Mouse (Mus musculus) intestine, embryonic 16.5 days (tissue): ENCODE data around the gene Foxn3. TPM values are rescaled to one million over a fixed set of nuclear protein-coding genes. Genes with fewer than 3 reads are reported as not detected.

Source experiments
- ATAC-seq: fragments of 200-750 bp; cut with Nextera tagmentation; 2 replicates; pipeline ENCODE4 v1.8.0; 2017; ENCODE audit warnings: moderate TSS enrichment, moderate library complexity
- H3K27ac ChIP-seq: fragments of 300-500 bp; sonication (generic); 2 replicates; pipeline ENCODE4 v1.5.1; 2014; ENCODE audit warnings: mild to moderate bottlenecking, low read length
- H3K27me3 ChIP-seq: fragments of 300-500 bp; sonication (generic); replicated peaks from 2 replicates; pipeline ENCODE4 v1.6.1; 2014; ENCODE audit warnings: low read length, control low read depth, mixed read lengths; ENCODE audit not compliant: control insufficient read depth, insufficient read depth
- H3K36me3 ChIP-seq: fragments of 300-500 bp; sonication (generic); 2 replicates; pipeline ENCODE4 v1.6.1; 2014; ENCODE audit warnings: low read length, control low read depth; ENCODE audit not compliant: control insufficient read depth, insufficient read depth
- H3K4me1 ChIP-seq: fragments of 300-500 bp; sonication (generic); 2 replicates; pipeline ENCODE4 v1.6.1; 2014; ENCODE audit warnings: low read length, control low read depth, mixed read lengths; ENCODE audit not compliant: control insufficient read depth, insufficient read depth
- H3K4me2 ChIP-seq: fragments of 300-500 bp; sonication (generic); 2 replicates; pipeline ENCODE4 v1.6.1; 2014; ENCODE audit warnings: low read depth, low read length, control low read depth
- H3K4me3 ChIP-seq: fragments of 300-500 bp; sonication (generic); 2 replicates; pipeline ENCODE4 v1.5.1; 2014; ENCODE audit warnings: mild to moderate bottlenecking, low read length
- H3K9ac ChIP-seq: fragments of 300-500 bp; sonication (generic); 2 replicates; pipeline ENCODE4 v1.6.1; 2014; ENCODE audit warnings: low read depth, low read length
- H3K9me3 ChIP-seq: fragments of 300-500 bp; sonication (generic); 2 replicates; pipeline ENCODE4 v1.6.1; 2016; ENCODE audit warnings: low read length, control low read depth; ENCODE audit not compliant: control insufficient read depth
- WGBS: fragments of 180-500 bp; shearing (Covaris S2); extraction: QIAGEN DNeasy Blood & Tissue Kit; methylation state at CpG from one replicate; pipeline ENCODE4 v1.1.7; 2014; 5-methylcytosine and 5-hydroxymethylcytosine counted together
- polyA plus RNA-seq: library from polyadenylated mRNA; unstranded; fragments of >200 nt; fragmentation: Nextera tagmentation; extraction: Ambion mirVana; gene quantifications from 2 replicates; pipeline ENCODE4 v1.2.1, GENCODE M21; 2015

Gene Foxn3
- 43.0 and 45.2 TPM in 2 replicates for polyA plus RNA-seq

DNA sequence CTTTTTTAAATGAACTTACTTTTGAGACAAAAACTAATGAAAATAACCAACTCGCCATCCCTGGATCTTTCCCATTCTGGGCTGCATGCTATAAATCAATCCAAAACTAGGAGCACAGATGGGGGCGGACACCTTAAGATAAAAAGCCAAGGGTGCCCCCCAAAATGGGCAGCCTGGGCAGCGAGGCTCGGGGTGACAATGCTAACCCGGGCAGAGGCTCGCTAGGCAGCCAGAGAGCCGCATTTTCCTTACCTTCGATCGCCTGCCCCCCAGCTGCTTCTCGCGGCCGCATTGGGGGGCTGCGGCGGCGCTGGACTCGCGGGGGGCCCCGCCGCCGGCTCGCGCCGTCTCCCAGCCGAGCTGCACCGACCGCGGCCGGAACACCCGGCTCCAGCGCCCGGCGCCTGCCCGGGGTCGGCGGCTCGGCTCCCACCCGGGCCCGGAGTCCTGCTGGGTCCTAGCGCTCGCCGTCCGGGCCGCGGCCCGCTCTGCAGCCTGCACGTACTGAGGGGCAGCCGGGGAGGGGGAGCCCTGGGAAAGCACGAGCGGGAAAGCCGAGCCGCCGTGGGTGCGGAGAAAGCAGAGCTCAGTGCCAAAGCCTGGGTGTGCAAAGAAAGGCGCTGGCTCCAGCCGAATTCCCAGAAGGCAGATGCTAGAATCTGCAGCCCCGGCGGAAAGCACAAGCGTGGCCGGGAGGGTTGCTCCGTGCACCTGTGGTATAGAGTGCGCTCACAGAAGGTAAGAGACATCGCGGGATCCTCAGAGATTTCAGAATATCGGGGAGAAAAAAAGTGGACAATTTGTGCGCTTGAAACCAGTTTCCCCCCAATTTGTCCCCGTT lies at the start of gene Foxn3:
TSS of gene Foxn3 (minus strand) at position 364 of the 841 bp plus-strand sequence.
- Histone ChIP-seq H3K4me3 (peak within 1 kb of the TSS; percentile 82), H3K27me3 (no peaks in the 10 kb centered on the region), H3K36me3 (no peaks in the 10 kb centered on the region), H3K4me1 (peaks cover 14% of the 10 kb centered on the region), H3K4me2 (peak within 1 kb of the TSS; percentile 87), H3K9me3 (no peaks in the 10 kb centered on the region), H3K9ac (peak within 1 kb of the TSS; percentile 86), H3K27ac (peak within 1 kb of the TSS; percentile 84)
- under 1% methylated on average over 57 of the region's 66 CpGs for WGBS
- ATAC-seq, result peak; percentile 93

DNA sequence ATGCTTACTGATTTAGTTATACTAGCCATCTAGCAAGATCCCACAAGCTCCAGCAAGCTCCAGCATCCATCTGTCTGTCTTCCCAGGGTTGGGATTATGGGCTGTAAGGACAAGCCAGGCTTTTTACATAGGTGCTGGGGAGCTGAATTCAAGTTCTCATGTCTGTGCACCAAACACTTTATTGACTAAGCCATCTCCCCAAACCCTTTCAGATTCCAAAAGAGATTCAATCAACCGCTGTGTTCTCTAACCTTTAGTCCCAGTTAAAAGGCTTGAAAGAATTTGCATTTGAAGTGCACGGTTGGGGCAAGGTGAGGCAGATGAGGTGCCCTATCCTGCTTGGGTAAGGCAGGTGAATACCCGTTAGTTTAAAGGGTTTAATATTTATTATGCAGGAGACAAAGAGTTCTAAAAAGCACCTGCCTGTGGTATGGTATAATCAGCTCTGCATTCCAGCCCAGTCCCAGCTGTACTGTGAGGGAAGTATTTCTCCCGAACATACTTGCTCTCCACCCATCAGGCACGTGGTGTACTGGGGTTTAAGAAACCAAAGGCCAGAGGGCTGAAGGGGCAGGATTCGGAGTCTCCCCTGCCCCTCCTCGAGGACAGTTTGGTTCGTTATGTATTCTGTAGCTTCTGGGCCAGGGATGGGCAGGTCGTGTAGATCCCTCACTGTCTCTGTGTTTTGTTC lies 48.9 kb upstream of the Foxn3 start:
- Histone ChIP-seq H3K9ac (no peak overlapping the region), H3K36me3 (no peaks in the 10 kb centered on the region), H3K4me1 (no peaks in the 10 kb centered on the region), H3K27me3 (no peaks in the 10 kb centered on the region), H3K9me3 (no peaks in the 10 kb centered on the region), H3K4me3 (no peak overlapping the region), H3K4me2 (no peak overlapping the region), H3K27ac (no peak overlapping the region)
- ATAC-seq, result no peak
- 50% methylated on average over 9 of the region's 9 CpGs for WGBS

DNA sequence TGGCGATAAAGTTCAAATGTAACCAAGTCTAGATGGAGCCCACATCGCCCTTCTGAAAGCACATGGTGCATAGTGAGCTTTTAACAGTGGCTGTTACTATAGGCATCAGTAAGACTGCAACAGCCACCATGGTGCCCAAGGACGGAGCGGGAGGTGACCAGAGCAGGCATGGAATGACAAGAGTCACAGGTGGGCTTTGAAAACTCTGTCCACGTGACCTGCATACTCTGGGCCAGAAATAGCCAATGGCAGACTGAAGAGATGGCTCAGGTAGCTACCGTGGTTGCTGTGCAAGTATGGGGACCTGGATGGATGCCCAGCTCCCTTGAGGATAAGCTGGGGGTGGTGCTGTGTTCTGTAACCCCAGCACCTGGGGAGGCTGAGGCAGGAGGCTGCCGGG lies 47.5 kb upstream of the Foxn3 start:
- Histone ChIP-seq H3K4me1 (no peaks in the 10 kb centered on the region), H3K36me3 (no peaks in the 10 kb centered on the region), H3K9ac (no peak overlapping the region), H3K27me3 (no peaks in the 10 kb centered on the region), H3K27ac (no peak overlapping the region), H3K4me2 (no peak overlapping the region), H3K9me3 (no peaks in the 10 kb centered on the region), H3K4me3 (no peak overlapping the region)
- ATAC-seq, result no peak
- 89% methylated on average over 7 of the region's 7 CpGs for WGBS

DNA sequence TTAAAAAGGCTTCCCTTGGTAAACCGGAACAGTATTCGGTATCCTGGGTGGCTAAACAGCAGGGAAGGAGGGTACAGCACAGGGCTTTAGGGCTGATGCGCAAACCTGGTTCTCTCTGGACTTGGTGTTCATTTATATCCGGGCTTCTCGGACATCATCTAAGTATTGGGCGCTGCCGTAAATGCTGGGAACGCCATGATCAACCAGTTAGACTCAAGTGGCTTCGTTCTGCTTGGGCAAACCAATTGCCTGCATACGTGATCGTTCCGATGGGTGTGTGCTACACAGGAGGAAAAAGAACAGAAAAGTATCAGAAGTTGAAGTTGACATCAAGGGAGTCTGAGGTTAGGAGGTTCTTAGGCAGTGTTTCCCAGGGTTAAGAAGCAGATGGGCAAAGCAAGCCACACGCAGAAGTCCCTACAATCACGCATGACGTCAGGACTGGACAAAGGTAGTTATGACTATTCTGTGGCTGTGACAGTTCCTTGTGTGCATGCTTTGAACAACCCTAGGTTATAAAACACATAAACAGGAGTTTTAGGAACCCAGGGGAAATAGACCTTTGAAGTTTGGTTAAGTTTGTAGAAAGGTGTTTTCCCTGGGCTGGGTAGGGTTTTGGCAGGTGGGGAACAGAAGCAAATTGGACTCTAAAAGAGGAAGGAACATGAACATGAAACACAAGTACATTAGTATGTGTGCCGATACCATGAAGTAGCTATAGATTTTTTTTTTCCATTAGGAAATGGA lies 46.9 kb upstream of the Foxn3 start:
- 92% methylated on average over 16 of the region's 16 CpGs for WGBS

DNA sequence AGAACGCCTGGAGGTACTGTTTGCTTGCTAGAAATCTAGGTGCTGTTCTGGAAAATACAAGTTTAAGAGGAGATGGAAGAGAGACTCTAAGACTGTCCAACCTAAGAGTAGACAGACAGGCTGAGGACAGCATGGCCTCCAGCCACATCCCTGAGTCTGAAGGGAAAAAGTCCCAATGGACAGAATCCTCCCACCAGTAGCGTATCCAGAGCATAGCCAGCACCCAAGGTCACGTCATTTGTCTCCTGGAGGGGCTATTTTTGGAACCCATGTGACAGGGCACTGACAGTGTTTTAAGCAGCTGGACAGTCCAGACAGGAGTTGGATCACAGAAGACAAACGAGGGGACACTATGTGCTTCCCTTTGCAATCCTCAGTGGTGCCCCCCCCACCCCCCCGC lies 46.3 kb upstream of the Foxn3 start:
- no peaks in the 10 kb centered on the region for H3K9me3 ChIP-seq
- H3K27ac ChIP-seq, result no peak overlapping the region
- H3K36me3 ChIP-seq, result no peaks in the 10 kb centered on the region
- no peak overlapping the region for H3K4me2 ChIP-seq
- H3K4me3 ChIP-seq, result no peak overlapping the region
- H3K27me3 ChIP-seq, result no peaks in the 10 kb centered on the region
- no peaks in the 10 kb centered on the region for H3K4me1 ChIP-seq
- H3K9ac ChIP-seq, result no peak overlapping the region
- WGBS, result 73% methylated on average over 5 of the region's 5 CpGs
- ATAC-seq, result no peak

More for the DNA sequence above, 46.9 kb upstream of the Foxn3 start:
- ATAC-seq, result no peak
- no peak overlapping the region for H3K9ac ChIP-seq
- H3K4me1 ChIP-seq, result no peaks in the 10 kb centered on the region
- H3K27ac ChIP-seq, result no peak overlapping the region
- H3K4me3 ChIP-seq, result no peak overlapping the region
- H3K9me3 ChIP-seq, result no peaks in the 10 kb centered on the region
- H3K36me3 ChIP-seq, result no peaks in the 10 kb centered on the region
- H3K4me2 ChIP-seq, result no peak overlapping the region
- no peaks in the 10 kb centered on the region for H3K27me3 ChIP-seq

DNA sequence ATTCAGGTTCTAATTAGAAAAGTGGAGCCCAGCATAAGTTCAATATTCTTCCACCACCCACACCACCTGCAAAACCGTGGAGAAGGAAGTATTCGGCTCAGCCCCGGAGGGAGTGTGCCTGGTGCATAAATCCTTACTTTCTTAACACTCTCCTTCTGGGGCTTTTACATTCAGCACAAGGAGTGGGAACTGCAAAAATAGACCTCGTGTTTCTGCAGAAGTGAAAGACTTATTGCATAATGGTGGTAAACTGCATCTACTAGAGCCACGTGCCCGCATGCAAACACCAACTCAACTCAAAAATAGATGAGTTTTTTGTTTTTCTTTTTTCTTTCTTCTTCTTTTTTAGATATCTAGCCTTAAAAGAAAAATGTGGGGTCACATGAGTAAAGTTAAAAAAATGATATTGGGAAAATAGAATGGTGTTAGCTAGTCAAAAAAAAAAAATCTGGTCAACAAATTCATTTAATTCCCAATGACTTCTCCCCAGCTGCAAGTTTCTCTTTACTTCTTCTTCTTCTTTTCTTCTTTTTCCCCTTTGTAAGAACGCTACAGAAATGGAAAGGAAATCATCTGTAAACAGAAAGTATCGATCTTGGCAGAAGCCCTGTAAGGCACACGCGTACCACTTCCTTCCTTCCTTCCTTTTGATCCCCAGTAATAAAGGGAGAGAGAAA lies 45.0 kb upstream of the Foxn3 start:
- Histone ChIP-seq H3K27me3 (no peaks in the 10 kb centered on the region), H3K9ac (no peak overlapping the region), H3K36me3 (no peaks in the 10 kb centered on the region), H3K4me3 (no peak overlapping the region), H3K4me1 (no peaks in the 10 kb centered on the region), H3K27ac (no peak overlapping the region), H3K4me2 (no peak overlapping the region), H3K9me3 (no peaks in the 10 kb centered on the region)
- ATAC-seq, result no peak
- WGBS, result 72% methylated on average over 10 of the region's 10 CpGs

DNA sequence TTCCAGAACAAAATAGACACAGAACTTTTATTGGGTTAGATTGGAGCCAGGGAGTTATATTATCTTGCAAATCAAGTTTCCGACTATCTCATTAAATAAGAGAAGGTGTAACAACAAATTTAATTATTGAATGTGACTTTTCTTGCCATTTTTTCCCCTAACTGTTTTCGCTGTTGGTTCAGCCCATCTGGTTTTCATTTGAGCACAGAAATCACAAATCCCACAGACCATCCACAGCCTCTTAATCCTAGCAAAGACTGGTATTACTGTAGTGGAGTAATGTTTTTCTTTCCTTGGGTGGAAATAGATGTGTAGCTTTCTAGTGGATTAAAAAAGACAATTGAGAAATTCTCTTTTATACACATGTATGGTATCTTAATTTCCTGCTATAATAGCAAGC lies 40.0 kb upstream of the Foxn3 start:
- Histone ChIP-seq H3K36me3 (no peaks in the 10 kb centered on the region), H3K9ac (no peak overlapping the region), H3K4me3 (no peak overlapping the region), H3K4me2 (no peak overlapping the region), H3K4me1 (no peaks in the 10 kb centered on the region), H3K27ac (no peak overlapping the region), H3K9me3 (no peaks in the 10 kb centered on the region), H3K27me3 (no peaks in the 10 kb centered on the region)
- WGBS, result 83% methylated on average over 2 of the region's 2 CpGs
- ATAC-seq, result no peak

DNA sequence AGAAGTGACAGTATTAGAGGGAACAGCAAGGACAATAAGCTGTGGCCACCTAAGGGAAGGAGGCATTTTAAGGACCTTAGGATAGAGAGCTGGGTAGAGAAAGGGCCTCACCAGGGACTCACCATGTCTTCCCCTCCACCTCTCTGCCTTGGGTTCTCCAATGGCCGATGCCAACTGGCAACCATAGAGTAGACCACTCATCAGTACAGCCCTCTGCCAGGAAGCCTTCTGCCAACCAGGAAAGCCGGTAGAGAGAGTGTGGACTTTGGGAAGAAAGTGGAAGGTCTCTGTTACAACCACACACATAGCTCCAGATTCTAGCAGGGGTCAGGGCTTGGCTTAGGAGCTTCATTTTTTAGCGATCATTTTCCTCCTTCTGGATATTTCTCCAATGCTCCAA lies 38.5 kb upstream of the Foxn3 start:
- H3K4me2 ChIP-seq, result no peak overlapping the region
- no peaks in the 10 kb centered on the region for H3K4me1 ChIP-seq
- ATAC-seq, result no peak
- H3K36me3 ChIP-seq, result no peaks in the 10 kb centered on the region
- H3K4me3 ChIP-seq, result no peak overlapping the region
- no peaks in the 10 kb centered on the region for H3K9me3 ChIP-seq
- 93% methylated on average over 3 of the region's 3 CpGs for WGBS
- no peak overlapping the region for H3K9ac ChIP-seq
- no peaks in the 10 kb centered on the region for H3K27me3 ChIP-seq
- H3K27ac ChIP-seq, result no peak overlapping the region

DNA sequence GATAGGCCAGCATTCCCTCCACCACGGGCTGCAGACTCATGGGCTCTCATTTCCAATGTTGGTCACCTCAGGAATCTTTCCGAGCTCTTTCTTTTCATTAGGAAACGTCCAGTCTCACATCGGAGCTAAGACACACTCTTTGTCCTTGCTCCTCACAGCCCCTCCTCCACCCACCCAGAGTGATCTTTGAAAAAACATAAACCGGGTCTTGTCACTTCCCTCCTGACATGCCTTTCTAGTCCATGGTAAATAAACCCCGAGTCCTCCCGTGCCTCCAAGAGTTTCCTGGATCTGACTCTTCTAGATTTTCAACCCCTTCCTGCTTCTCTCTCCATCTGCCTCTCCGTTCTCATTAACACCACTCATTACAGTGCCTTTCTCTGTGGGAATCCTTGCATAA lies 38.0 kb upstream of the Foxn3 start:
- Histone ChIP-seq H3K27ac (no peak overlapping the region), H3K27me3 (no peaks in the 10 kb centered on the region), H3K4me3 (no peak overlapping the region), H3K4me1 (no peaks in the 10 kb centered on the region), H3K36me3 (no peaks in the 10 kb centered on the region), H3K9ac (no peak overlapping the region), H3K4me2 (no peak overlapping the region), H3K9me3 (no peaks in the 10 kb centered on the region)
- 53% methylated on average over 8 of the region's 8 CpGs for WGBS
- ATAC-seq, result no peak
